9 mouse cellular contexts compared by ENCODE assay signal in the genomic region with DNA sequence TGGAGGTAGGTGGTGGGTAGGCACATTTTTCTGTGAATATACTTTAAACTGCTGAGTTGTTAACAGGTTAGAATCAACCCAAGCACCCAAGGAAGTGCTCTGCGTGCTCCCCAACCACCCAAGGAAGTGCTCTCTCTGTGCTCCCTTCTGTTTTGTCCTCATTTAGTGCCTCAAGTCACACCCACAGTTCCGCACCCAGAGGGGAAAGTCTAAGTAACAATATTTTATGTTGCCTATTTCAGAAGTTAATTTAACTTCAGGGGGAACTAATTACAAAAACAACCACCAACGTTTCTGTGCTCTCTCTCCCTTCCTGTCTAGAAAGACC.
DNase-seq lines count a peak whose midpoint lies in the region; TF ChIP-seq lines count a peak whose summit lies in the region.
"Had no signal": no experiment of that assay in that cellular context is flagged by ENCODE, and none has a peak within 500 bp of the region (broad histone marks: within the 10 kb centered on the region; RNA-seq: fewer than 3 reads in every experiment).

No protein-coding gene starts in this region.

- peak in 1 of 2 experiments; percentile 35 for DNase-seq in heart, adult 2 months
- DNase-seq in heart, postnatal 10 days: no peak
- peak; percentile 29 for DNase-seq in lung, postnatal 25 days (ENCODE audit: low spot score)
- no peak for DNase-seq in lung, postnatal 10 days
- no peak for DNase-seq in embryo, embryonic 10.5 days (ENCODE audit: low spot score)
- no peak for DNase-seq in layer of hippocampus, postnatal 25 days (ENCODE audit: extremely low spot score in 1 of 2, low spot score in 1 of 2)
- DNase-seq: adrenal gland, postnatal 14 days had no signal

- H3K36me3 ChIP-seq in heart, adult 2 months (ENCODE audit: control insufficient read depth, insufficient read depth, low read length): 0 out of 2 replicates have a peak, but pooled peaks cover 2% of the 10 kb centered on the region
- no peaks in the 10 kb centered on the region for H3K36me3 ChIP-seq in myocyte (ENCODE audit: control insufficient read depth, insufficient read depth)

- TF ChIP-seq POLR2A in heart, adult 2 months (IDR thresholded peaks at IDR 0.05; ENCODE audit: insufficient read depth, low read depth, low read length): no peak
- TF ChIP-seq POLR2A in cortical plate, adult 2 months (IDR thresholded peaks at IDR 0.05; ENCODE audit: extremely low read depth, insufficient read depth, low read length): no peak
- no peak for TF ChIP-seq POLR2A in myocyte (IDR thresholded peaks at IDR 0.05; ENCODE audit: insufficient read length, low read depth)

- no peak overlapping the region for H3K9ac ChIP-seq in heart, adult 2 months (ENCODE audit: low read depth, low read length)

- H3K27me3 ChIP-seq in heart, adult 2 months (ENCODE audit: control insufficient read depth, insufficient read depth, low read length): no peaks in the 10 kb centered on the region
- H3K27me3 ChIP-seq in myocyte (ENCODE audit: control insufficient read depth, insufficient read depth, insufficient read length): no peaks in the 10 kb centered on the region

- peaks cover 11% of the 10 kb centered on the region for H3K4me1 ChIP-seq in heart, adult 2 months (ENCODE audit: control insufficient read depth, insufficient read depth, low read length)
- peaks cover 5% of the 10 kb centered on the region; the same call in 1 of the 2 replicates for H3K4me1 ChIP-seq in cortical plate, adult 2 months (ENCODE audit: control insufficient read depth, insufficient read depth, low read length)

- TF ChIP-seq EP300 in heart, adult 2 months (IDR thresholded peaks at IDR 0.05; ENCODE audit: insufficient read depth, low read depth, low read length): no peak

- no peak for TF ChIP-seq CTCF in heart, adult 2 months (IDR thresholded peaks at IDR 0.05)
- no peak for TF ChIP-seq CTCF in cortical plate, adult 2 months (IDR thresholded peaks at IDR 0.05; ENCODE audit: extremely low read depth, insufficient read depth, low read length)

- no peaks in the 10 kb centered on the region for H3K79me2 ChIP-seq in heart, adult 2 months (replicated peaks; ENCODE audit: control insufficient read depth, insufficient read depth, low read length)
- H3K79me2 ChIP-seq in myocyte (ENCODE audit: control insufficient read depth, insufficient read depth): peaks cover 47% of the 10 kb centered on the region

- H3K4me3 ChIP-seq in heart, adult 2 months: peak overlapping the region; percentile 31; the same call in 1 of the 2 replicates
- H3K4me3 ChIP-seq in cortical plate, adult 2 months (ENCODE audit: insufficient read depth, low read length): no peak overlapping the region
- no peak overlapping the region for H3K4me3 ChIP-seq in myocyte

- peak overlapping the region; percentile 82 for H3K27ac ChIP-seq in heart, adult 2 months
- peak overlapping the region; percentile 55; the same call in 1 of the 2 replicates for H3K27ac ChIP-seq in cortical plate, adult 2 months (ENCODE audit: insufficient read depth, low read length)

- H3K4me2 ChIP-seq in myocyte (ENCODE audit: low read depth): peak overlapping the region; percentile 63

- H3ac ChIP-seq in myocyte (ENCODE audit: control insufficient read depth, insufficient read length): no peak overlapping the region

- 31% methylated on average over 3 of the region's 3 CpGs for WGBS in heart, adult 2 months

- intact Hi-C loops in heart, adult 2 months (cut with DNase I): loop anchor here (1.0 to 2.0 kb wide), 2 partner anchors 16 to 43 kb away; no protein-coding TSS in a partner anchor
- intact Hi-C loops in heart, postnatal 10 days (cut with DNase I): loop anchor here (2.0 kb wide), 1 partner anchor 16 kb away; no protein-coding TSS in a partner anchor

TF ChIP-seq in myocyte, 11 proteins besides CTCF, POLR2A, EP300 and RAD21:
- TF ChIP-seq SRF (IDR thresholded peaks at IDR 0.05; ENCODE audit: control insufficient read depth, insufficient read length, low read depth): no peak
- TF ChIP-seq CEBPB (IDR thresholded peaks at IDR 0.05; ENCODE audit: insufficient read depth, poor library complexity, severe bottlenecking): no peak
- TF ChIP-seq E2F4 (IDR thresholded peaks at IDR 0.05; ENCODE audit: insufficient read depth): no peak
- no peak for TF ChIP-seq TCF12 (IDR thresholded peaks at IDR 0.05; ENCODE audit: insufficient read depth, poor library complexity, severe bottlenecking)
- TF ChIP-seq TCF3 (IDR thresholded peaks at IDR 0.05; ENCODE audit: insufficient read length, low read depth): no peak
- TF ChIP-seq POLR2AphosphoS2 (IDR thresholded peaks at IDR 0.05; ENCODE audit: insufficient read length, low read depth): no peak
- TF ChIP-seq MAX (IDR thresholded peaks at IDR 0.05; ENCODE audit: low read depth): no peak
- no peak for TF ChIP-seq MYOG (IDR thresholded peaks at IDR 0.05; ENCODE audit: control insufficient read depth in 1 of 3, insufficient read depth in 1 of 3, insufficient read length in 2 of 3, low read depth in 2 of 3)
- TF ChIP-seq MYOD1 (IDR thresholded peaks at IDR 0.05; ENCODE audit: control insufficient read depth in 1 of 3, insufficient read length in 2 of 3, low read depth in 2 of 3): no peak
- TF ChIP-seq USF1 (IDR thresholded peaks at IDR 0.05; ENCODE audit: low read depth): no peak
- TF ChIP-seq REST (IDR thresholded peaks at IDR 0.05; ENCODE audit: insufficient read depth, insufficient read length): no peak
